ENCODE assay signal across 18 mouse cellular contexts in the genomic region with DNA sequence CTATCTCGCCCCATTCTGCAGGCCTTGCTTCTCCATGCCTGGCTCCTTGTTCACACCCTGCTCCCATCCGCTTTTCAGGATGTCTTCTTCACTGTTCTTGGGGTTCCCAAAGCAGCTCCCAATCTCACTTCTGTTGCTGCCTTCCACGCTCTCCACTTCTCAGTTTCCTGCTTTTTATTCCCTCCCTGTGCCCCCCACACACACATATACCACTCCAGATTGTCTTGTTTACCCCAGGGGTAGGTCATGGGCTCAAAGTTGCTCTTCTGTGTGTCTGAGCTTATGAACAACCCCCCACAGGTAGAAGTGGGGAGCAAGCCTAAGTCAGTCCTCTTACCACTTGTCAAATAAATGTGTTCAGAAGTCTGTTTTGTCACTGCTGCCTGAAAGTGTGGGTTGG. TPM values are rescaled to one million over a fixed set of nuclear protein-coding genes. Genes with fewer than 3 reads are reported as not detected.
DNase-seq lines count a peak whose midpoint lies in the region; ATAC-seq lines count a peak whose summit lies in the region.
"Had no signal": no experiment of that assay in that cellular context is flagged by ENCODE, and none has a peak within 500 bp of the region (broad histone marks: within the 10 kb centered on the region; RNA-seq: fewer than 3 reads in every experiment).

No protein-coding gene starts in this region.

- H3K4me3 ChIP-seq in heart, embryonic 11.5 days (ENCODE audit: low read depth, low read length), result peak overlapping the region; percentile 65; the same call in 1 of the 2 replicates
- H3K4me3 ChIP-seq in neural tube, embryonic 11.5 days (ENCODE audit: low read depth, low read length), result no peak overlapping the region; the same call in 1 of the 2 replicates
- H3K4me3 ChIP-seq in limb, embryonic 13.5 days, result 0 out of 2 replicates have a peak overlapping the region, but pooled peaks have one; percentile 57

- H3K9ac ChIP-seq in heart, embryonic 11.5 days (ENCODE audit: low read depth, low read length), result no peak overlapping the region
- no peak overlapping the region for H3K9ac ChIP-seq in neural tube, embryonic 11.5 days (ENCODE audit: low read length)
- no peak overlapping the region for H3K9ac ChIP-seq in limb, embryonic 13.5 days
- H3K9ac ChIP-seq: liver, embryonic 15.5 days had no signal

- DNase-seq in heart, adult 9 months (ENCODE audit: low spot score in 2 of 2), result no peak
- DNase-seq in neural tube, embryonic 11.5 days (ENCODE audit: low spot score), result no peak
- DNase-seq in neural tube, embryonic 10.5 days (ENCODE audit: extremely low spot score, low spot score), result no peak
- no peak for DNase-seq in spleen, postnatal 14 days (ENCODE audit: low spot score in 2 of 2)
- no peak for DNase-seq in adrenal gland, adult 2 months
- no peak for DNase-seq in gastrocnemius, adult 8-10 months (ENCODE audit: low spot score in 2 of 2)
- DNase-seq: cerebellum, postnatal 36 days; gastrocnemius, postnatal 36 days; kidney, postnatal 36 days; right cerebral cortex, postnatal 25 days; thymus, postnatal 14 days had no signal

- H3K27ac ChIP-seq in heart, embryonic 11.5 days (ENCODE audit: low read depth, low read length), result no peak overlapping the region
- no peak overlapping the region for H3K27ac ChIP-seq in neural tube, embryonic 11.5 days (ENCODE audit: low read depth, low read length)
- no peak overlapping the region for H3K27ac ChIP-seq in limb, embryonic 13.5 days
- H3K27ac ChIP-seq: liver, embryonic 15.5 days; macrophage had no signal

- peaks cover 2% of the 10 kb centered on the region; the same call in 1 of the 2 replicates for H3K27me3 ChIP-seq in heart, embryonic 11.5 days (ENCODE audit: control insufficient read depth, insufficient read depth, low read length)
- H3K27me3 ChIP-seq in neural tube, embryonic 11.5 days (ENCODE audit: control insufficient read depth, insufficient read depth, low read length), result peaks cover 6% of the 10 kb centered on the region
- peaks cover 30% of the 10 kb centered on the region for H3K27me3 ChIP-seq in limb, embryonic 13.5 days

- H3K4me1 ChIP-seq in heart, embryonic 11.5 days (ENCODE audit: control insufficient read depth, insufficient read depth, low read length), result peaks cover 46% of the 10 kb centered on the region
- peaks cover 39% of the 10 kb centered on the region for H3K4me1 ChIP-seq in neural tube, embryonic 11.5 days (ENCODE audit: control insufficient read depth, insufficient read depth, low read length)
- H3K4me1 ChIP-seq in limb, embryonic 13.5 days, result peaks cover 74% of the 10 kb centered on the region

- WGBS in heart, embryonic 11.5 days (ENCODE audit: insufficient replicate concordance), result 71% methylated on average over 3 of the region's 3 CpGs
- 64% methylated on average over 3 of the region's 3 CpGs for WGBS in neural tube, embryonic 11.5 days
- 68% methylated on average over 3 of the region's 3 CpGs for WGBS in limb, embryonic 13.5 days

- H3K9me3 ChIP-seq in heart, embryonic 11.5 days (replicated peaks; ENCODE audit: control insufficient read depth, low read length), result no peaks in the 10 kb centered on the region
- no peaks in the 10 kb centered on the region for H3K9me3 ChIP-seq in neural tube, embryonic 11.5 days (ENCODE audit: control insufficient read depth, low read length)
- no peaks in the 10 kb centered on the region for H3K9me3 ChIP-seq in limb, embryonic 13.5 days
- H3K9me3 ChIP-seq: liver, embryonic 15.5 days had no signal

- no peaks in the 10 kb centered on the region for H3K36me3 ChIP-seq in heart, embryonic 11.5 days (ENCODE audit: control insufficient read depth, insufficient read depth, low read length)
- H3K36me3 ChIP-seq in neural tube, embryonic 11.5 days (ENCODE audit: control insufficient read depth, insufficient read depth, low read length), result no peaks in the 10 kb centered on the region
- peaks cover 11% of the 10 kb centered on the region; the same call in 1 of the 2 replicates for H3K36me3 ChIP-seq in limb, embryonic 13.5 days
- H3K36me3 ChIP-seq: liver, embryonic 15.5 days had no signal

- H3K4me2 ChIP-seq in heart, embryonic 11.5 days, result no peak overlapping the region; the same call in 1 of the 2 replicates
- H3K4me2 ChIP-seq in neural tube, embryonic 11.5 days (ENCODE audit: low read depth), result peak overlapping the region; percentile 98
- H3K4me2 ChIP-seq in limb, embryonic 13.5 days (replicated peaks), result peak overlapping the region; percentile 99

- no peak for ATAC-seq in heart, embryonic 11.5 days (replicated peaks; ENCODE audit: insufficient number of reproducible peaks, low FRiP score, low TSS enrichment)
- ATAC-seq in neural tube, embryonic 11.5 days (ENCODE audit: insufficient read depth, low FRiP score, low TSS enrichment), result no peak
- ATAC-seq in limb, embryonic 13.5 days (ENCODE audit: low FRiP score, low read depth), result no peak
- ATAC-seq: inflammation-experienced regulatory T-cells, adult 6 months had no signal

RNA-seq across cellular contexts. Expression of gene Lix1l, which starts 1.5 kb away (rescaled TPM):
- 6.4 and 6.7 TPM in 2 replicates for polyA plus RNA-seq in heart, embryonic 11.5 days (2014; fragmentation: Nextera tagmentation; extraction: Ambion mirVana)
- polyA plus RNA-seq in neural tube, embryonic 11.5 days (2014; fragmentation: Nextera tagmentation; extraction: Ambion mirVana), result 8.0 and 8.7 TPM in 2 replicates
- 8.4 and 8.7 TPM in 2 replicates for polyA plus RNA-seq in limb, embryonic 13.5 days (2015; fragmentation: Nextera tagmentation; extraction: Ambion mirVana)
- total RNA-seq in adrenal gland, adult 2 months (2021), result 10 to 100 TPM; 31.2 to 46.4 TPM
- polyA plus RNA-seq in adrenal gland, adult 2 months (2012; rRNA removed), result 17.6 and 21.1 TPM in 2 replicates
- 1 to 10 TPM; 3.5 to 6.8 (median 4.4) TPM for total RNA-seq in gastrocnemius, adult 8-10 months (2022)

RNA-seq across cellular contexts. Expression of gene Ankrd34a, which starts 3.0 kb away (rescaled TPM):
- 9.0 TPM in 2 replicates for polyA plus RNA-seq in heart, embryonic 11.5 days (2014; fragmentation: Nextera tagmentation; extraction: Ambion mirVana)
- polyA plus RNA-seq in neural tube, embryonic 11.5 days (2014; fragmentation: Nextera tagmentation; extraction: Ambion mirVana), result 2.8 and 3.6 TPM in 2 replicates
- polyA plus RNA-seq in limb, embryonic 13.5 days (2015; fragmentation: Nextera tagmentation; extraction: Ambion mirVana), result 3.0 and 3.1 TPM in 2 replicates
- 1 to 10 TPM in 1 of 2 experiments, under 1 TPM in 1; 0.75 to 2.3 TPM for total RNA-seq in adrenal gland, adult 2 months (2021)
- 1.8 and 2.0 TPM in 2 replicates for polyA plus RNA-seq in adrenal gland, adult 2 months (2012; rRNA removed)
- total RNA-seq in gastrocnemius, adult 8-10 months (2022), result 1 to 10 TPM in 2 of 4 experiments, under 1 TPM in 2; 0.64 to 1.6 (median 1.1) TPM

RNA-seq across cellular contexts. Expression of gene Polr3gl, which starts 5.4 kb away (rescaled TPM):
- 21.4 and 23.8 TPM in 2 replicates for polyA plus RNA-seq in heart, embryonic 11.5 days (2014; fragmentation: Nextera tagmentation; extraction: Ambion mirVana)
- 12.8 and 15.8 TPM in 2 replicates for polyA plus RNA-seq in neural tube, embryonic 11.5 days (2014; fragmentation: Nextera tagmentation; extraction: Ambion mirVana)
- 48.8 and 55.6 TPM in 2 replicates for polyA plus RNA-seq in limb, embryonic 13.5 days (2015; fragmentation: Nextera tagmentation; extraction: Ambion mirVana)
- total RNA-seq in adrenal gland, adult 2 months (2021), result 10 to 100 TPM; 32.5 to 38.5 TPM
- polyA plus RNA-seq in adrenal gland, adult 2 months (2012; rRNA removed), result 19.9 and 21.4 TPM in 2 replicates
- total RNA-seq in gastrocnemius, adult 8-10 months (2022), result 10 to 100 TPM; 39.8 to 59.8 (median 51.8) TPM

RNA-seq across cellular contexts. Expression of gene Gm16253, which starts 22.6 kb away (rescaled TPM):
- 1.2 and 1.5 TPM in 2 replicates for polyA plus RNA-seq in heart, embryonic 11.5 days (2014; fragmentation: Nextera tagmentation; extraction: Ambion mirVana)
- 0.46 and 0.49 TPM in 2 replicates for polyA plus RNA-seq in neural tube, embryonic 11.5 days (2014; fragmentation: Nextera tagmentation; extraction: Ambion mirVana)
- 1.3 and 1.5 TPM in 2 replicates for polyA plus RNA-seq in limb, embryonic 13.5 days (2015; fragmentation: Nextera tagmentation; extraction: Ambion mirVana)
- not detected for total RNA-seq in adrenal gland, adult 2 months (2021)
- not detected in 2 replicates for polyA plus RNA-seq in adrenal gland, adult 2 months (2012; rRNA removed)
- total RNA-seq in gastrocnemius, adult 8-10 months (2022), result 1 to 10 TPM in 3 of 4 experiments, not detected in 1; 1.2 to 1.5 (median 1.2) TPM
- total RNA-seq: left cerebral cortex, postnatal 10 days; MEL had no signal
- polyA plus RNA-seq: macrophage had no signal

RNA-seq across cellular contexts. Expression of gene Rbm8a, which starts 30.3 kb away (rescaled TPM):
- 124 TPM in 2 replicates for polyA plus RNA-seq in heart, embryonic 11.5 days (2014; fragmentation: Nextera tagmentation; extraction: Ambion mirVana)
- 187 and 188 TPM in 2 replicates for polyA plus RNA-seq in neural tube, embryonic 11.5 days (2014; fragmentation: Nextera tagmentation; extraction: Ambion mirVana)
- 156 and 157 TPM in 2 replicates for polyA plus RNA-seq in limb, embryonic 13.5 days (2015; fragmentation: Nextera tagmentation; extraction: Ambion mirVana)
- 10 to 100 TPM; 69.2 to 85.3 TPM for total RNA-seq in adrenal gland, adult 2 months (2021)
- 1.3 and 2.3 TPM in 2 replicates for polyA plus RNA-seq in adrenal gland, adult 2 months (2012; rRNA removed)
- total RNA-seq in gastrocnemius, adult 8-10 months (2022), result 10 to 100 TPM; 17.0 to 25.1 (median 22.7) TPM
